Mouse (Mus musculus): ENCODE measurements around the gene Scn5a. TPM values are rescaled to one million over a fixed set of nuclear protein-coding genes. Genes with fewer than 3 reads are reported as not detected.

The Scn5a gene
- 0.06 TPM for polyA plus RNA-seq (2014; fragmentation: Illumina TruSeq; extraction: RNeasy Lipid Tissue Mini Kit (QIAGEN cat#74804); ENCODE audit: low read depth, low replicate concordance)

GRCm38 (mm10) chr9:119578636-119579438 is at the start of gene Scn5a:
TSS of gene Scn5a (minus strand) at chr9:119579016.

GRCm38 (mm10) chr9:119444738-119445429 is 133.9 kb downstream of the Scn5a start, which contains the start of gene Exog:
TSS of gene Exog (plus strand) at chr9:119444943.

Other genes starting within 250 kb of the Scn5a start
- gene Acaa1a, start 239.3 kb downstream of the Scn5a start, polyA plus RNA-seq (2014; fragmentation: Illumina TruSeq; extraction: RNeasy Lipid Tissue Mini Kit (QIAGEN cat#74804); ENCODE audit: low read depth, low replicate concordance) = 7.2 TPM
- gene Myd88, start 237.6 kb downstream of the Scn5a start, polyA plus RNA-seq (2014; fragmentation: Illumina TruSeq; extraction: RNeasy Lipid Tissue Mini Kit (QIAGEN cat#74804); ENCODE audit: low read depth, low replicate concordance) = 8.8 TPM
- gene Xylb, start 221.6 kb downstream of the Scn5a start, polyA plus RNA-seq (2014; fragmentation: Illumina TruSeq; extraction: RNeasy Lipid Tissue Mini Kit (QIAGEN cat#74804); ENCODE audit: low read depth, low replicate concordance) = 3.6 TPM
- gene Slc22a14, start 213.5 kb downstream of the Scn5a start, polyA plus RNA-seq (2014; fragmentation: Illumina TruSeq; extraction: RNeasy Lipid Tissue Mini Kit (QIAGEN cat#74804); ENCODE audit: low read depth, low replicate concordance) = not detected
- gene Acvr2b, start 176.9 kb downstream of the Scn5a start, polyA plus RNA-seq (2014; fragmentation: Illumina TruSeq; extraction: RNeasy Lipid Tissue Mini Kit (QIAGEN cat#74804); ENCODE audit: low read depth, low replicate concordance) = 1.1 TPM
- gene Exog, start 134.1 kb downstream of the Scn5a start, polyA plus RNA-seq (2014; fragmentation: Illumina TruSeq; extraction: RNeasy Lipid Tissue Mini Kit (QIAGEN cat#74804); ENCODE audit: low read depth, low replicate concordance) = 2.1 TPM
- not detected for gene Scn10a, start 140.3 kb upstream of the Scn5a start, polyA plus RNA-seq (2014; fragmentation: Illumina TruSeq; extraction: RNeasy Lipid Tissue Mini Kit (QIAGEN cat#74804); ENCODE audit: low read depth, low replicate concordance)
- 0.57 TPM for gene Scn11a, start 246.4 kb upstream of the Scn5a start, polyA plus RNA-seq (2014; fragmentation: Illumina TruSeq; extraction: RNeasy Lipid Tissue Mini Kit (QIAGEN cat#74804); ENCODE audit: low read depth, low replicate concordance)

Measured in sigmoid colon, adult 10 weeks (tissue).